Mouse (Mus musculus) layer of hippocampus, postnatal 25 days (tissue): ENCODE data around the gene Nck1. TPM values are rescaled to one million over a fixed set of nuclear protein-coding genes. Genes with fewer than 3 reads are reported as not detected.

ENCODE experiments used
- DNase-seq, 2 experiments: peaks; one replicate each; pipeline ENCODE4 v3.0.0; 2022; ENCODE audit warnings: mixed read lengths in 2 of 2, low spot score in 1 of 2; ENCODE audit errors: extremely low spot score in 1 of 2
- total RNA-seq, 2 experiments: library from RNA; stranded (reverse); gene quantifications; 2 replicates each; pipeline ENCODE4 v1.2.3; 2021

Nck1 gene
- total RNA-seq, 2 experiments from 2014 or later = 33.5 to 37.2 TPM

- DNase-seq = no peak
These were observed 10.2 kb downstream of the Nck1 start for GRCm38 (mm10) chr9:100535618-100536262.

GRCm38 (mm10) chr9:100534686-100535085 lies 11.2 kb downstream of the Nck1 start:
- DNase-seq = no peak

- DNase-seq = no peak
These were observed 13.0 kb downstream of the Nck1 start for GRCm38 (mm10) chr9:100532847-100533505.

GRCm38 (mm10) chr9:100531296-100531695 lies 14.6 kb downstream of the Nck1 start:
- no peak for DNase-seq

- no peak for DNase-seq
These were observed 20.7 kb downstream of the Nck1 start for GRCm38 (mm10) chr9:100525225-100525624.

- DNase-seq = no peak
These were observed 23.9 kb downstream of the Nck1 start for GRCm38 (mm10) chr9:100522029-100522428.

GRCm38 (mm10) chr9:100520586-100520985 lies 25.3 kb downstream of the Nck1 start:
- DNase-seq = peak in 1 of 2 experiments; percentile 35

GRCm38 (mm10) chr9:100520012-100520411 lies 25.9 kb downstream of the Nck1 start:
- DNase-seq = no peak

- DNase-seq = no peak
These were observed 38.4 kb downstream of the Nck1 start for GRCm38 (mm10) chr9:100507581-100507980.

- no peak for DNase-seq
These were observed 39.3 kb downstream of the Nck1 start for GRCm38 (mm10) chr9:100506652-100507051.

- DNase-seq = no peak
These were observed 40.4 kb downstream of the Nck1 start for GRCm38 (mm10) chr9:100505498-100505897.

GRCm38 (mm10) chr9:100493611-100494261 lies 52.2 kb downstream of the Nck1 start:
- DNase-seq = no peak

- no peak for DNase-seq
These were observed 54.5 kb downstream of the Nck1 start for GRCm38 (mm10) chr9:100491424-100491823.

GRCm38 (mm10) chr9:100488969-100489368 lies 57.0 kb downstream of the Nck1 start:
- DNase-seq = no peak

GRCm38 (mm10) chr9:100488056-100488713 lies 57.7 kb downstream of the Nck1 start:
- no peak for DNase-seq

- no peak for DNase-seq
These were observed 59.5 kb downstream of the Nck1 start, which contains the start of gene Il20rb for GRCm38 (mm10) chr9:100486431-100486830. Gene Il20rb (minus strand): TSS chr9:100486788.

GRCm38 (mm10) chr9:100483318-100483717 lies 62.6 kb downstream of the Nck1 start:
- DNase-seq = no peak

- DNase-seq = no peak
These were observed 64.3 kb downstream of the Nck1 start for GRCm38 (mm10) chr9:100481626-100482025.

GRCm38 (mm10) chr9:100474056-100474455 lies 71.9 kb downstream of the Nck1 start:
- no peak for DNase-seq

GRCm38 (mm10) chr9:100473361-100473760 lies 72.6 kb downstream of the Nck1 start:
- DNase-seq = no peak

GRCm38 (mm10) chr9:100472931-100473330 lies 73.0 kb downstream of the Nck1 start:
- DNase-seq = no peak
